Mouse (Mus musculus) kidney, adult 2 months (tissue): ENCODE results near the gene Kcnj6. TPM values are rescaled to one million over a fixed set of nuclear protein-coding genes. Genes with fewer than 3 reads are reported as not detected.

Experiments
- DNase-seq: peaks from one replicate; pipeline ENCODE4 v3.0.0; 2021
- H3K27ac ChIP-seq: fragments of 200-500 bp; 2 replicates; pipeline ENCODE4 v1.5.1; 2012; ENCODE audit warnings: low read depth, low read length, control low read depth, inconsistent platforms; ENCODE audit not compliant: insufficient read depth
- H3K27me3 ChIP-seq: fragments of 200-500 bp; replicated peaks from 2 replicates; pipeline ENCODE4 v1.6.1; 2012; ENCODE audit warnings: mild to moderate bottlenecking, moderate library complexity, low read length, inconsistent platforms; ENCODE audit not compliant: control insufficient read depth, insufficient read depth
- H3K36me3 ChIP-seq: fragments of 200-500 bp; 2 replicates; pipeline ENCODE4 v1.6.1; 2012; ENCODE audit warnings: mild to moderate bottlenecking, moderate library complexity, low read length, inconsistent platforms; ENCODE audit not compliant: control insufficient read depth, insufficient read depth
- H3K4me1 ChIP-seq: fragments of 200-500 bp; 2 replicates; pipeline ENCODE4 v1.6.1; 2011; ENCODE audit warnings: low read length; ENCODE audit not compliant: control insufficient read depth, insufficient read depth
- H3K4me3 ChIP-seq: fragments of 200-500 bp; 2 replicates; pipeline ENCODE4 v1.5.1; 2011; ENCODE audit warnings: mild to moderate bottlenecking, low read depth, low read length, control low read depth; ENCODE audit not compliant: insufficient read depth
- CTCF ChIP-seq: fragments of 200-500 bp; conservative IDR thresholded peaks from 2 replicates; pipeline ENCODE4 v1.5.1; 2011; ENCODE audit warnings: low read depth, mild to moderate bottlenecking, control low read depth, low read length, moderate library complexity, mixed read lengths; ENCODE audit not compliant: insufficient read depth, insufficient read length
- POLR2A ChIP-seq: fragments of 200-500 bp; IDR thresholded peaks from one replicate; pipeline ENCODE4 v1.6.1; 2011; ENCODE audit warnings: low read depth, low read length, control low read depth
- whole genome bisulfite sequencing: fragments of 180-500 bp; shearing (Covaris S2); methylation state at CpG from one replicate; pipeline ENCODE4 v1.1.7; 2018; 5-methylcytosine and 5-hydroxymethylcytosine counted together
- polyA plus RNA-seq: library from polyadenylated mRNA; depleted of rRNA; stranded (reverse); fragments of >200 nt; gene quantifications from 2 replicates; pipeline ENCODE4 v1.2.3, GENCODE M21; 2012; rRNA removed

The Kcnj6 gene
- polyA plus RNA-seq: not detected in 2 replicates

DNA sequence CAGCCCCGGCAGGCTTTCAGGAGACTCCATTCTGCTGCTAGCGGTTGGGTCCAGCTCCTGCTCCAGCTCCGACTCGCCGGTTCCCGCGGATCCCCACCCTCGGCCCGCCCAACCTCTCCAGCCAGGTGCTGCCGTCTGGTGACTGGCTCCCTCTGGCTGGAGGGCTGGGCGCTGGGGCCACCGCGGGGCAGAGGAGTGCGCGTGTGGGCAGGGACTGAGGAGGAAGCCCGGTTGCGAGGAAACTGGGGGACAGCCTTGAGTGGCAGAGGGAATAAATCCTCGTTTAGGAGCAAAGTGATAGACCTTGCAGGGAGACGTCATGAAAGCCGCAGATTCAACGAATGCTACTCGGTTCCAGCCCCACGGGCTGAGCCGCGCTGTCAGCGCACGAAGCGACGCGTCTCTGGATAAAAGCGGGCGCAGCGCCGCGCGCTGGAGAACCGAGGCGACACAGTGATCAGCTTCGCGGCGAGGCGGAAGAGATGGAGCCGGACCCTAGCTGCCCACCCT lies at the start of gene Kcnj6:
Kcnj6 (minus strand) TSS at position 362 of the 510 bp plus-strand sequence.
- no peaks in the 10 kb centered on the region for H3K36me3 ChIP-seq
- WGBS: 1% methylated on average over 43 of the region's 43 CpGs
- no peak within 1 kb of the TSS for H3K27ac ChIP-seq
- no peak within 1 kb of the TSS for H3K4me3 ChIP-seq
- H3K27me3 ChIP-seq: no peaks in the 10 kb centered on the region; the same call in 1 of the 2 replicates
- H3K4me1 ChIP-seq: no peaks in the 10 kb centered on the region
- TF ChIP-seq POLR2A: no peak
- no peak for TF ChIP-seq CTCF
- no peak for DNase-seq

DNA sequence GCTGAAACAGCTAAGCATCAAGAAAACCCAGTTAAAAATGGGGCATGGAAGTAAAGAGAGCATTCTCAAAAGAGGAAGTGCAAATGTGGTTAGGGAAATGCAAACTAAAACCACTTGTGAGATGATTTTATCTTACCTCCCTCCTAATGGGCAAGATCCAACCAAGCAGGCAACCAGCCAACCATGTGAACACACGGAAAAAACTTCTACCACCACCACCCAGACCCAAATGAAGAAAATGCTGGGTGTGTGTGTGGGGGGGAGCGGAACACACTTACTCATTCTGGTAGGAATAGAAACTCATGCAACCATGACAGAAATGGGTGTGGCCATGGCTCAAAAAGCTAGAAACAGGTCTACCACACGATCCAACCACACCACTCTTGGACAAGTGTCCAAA lies 12.4 kb upstream of the Kcnj6 start:
- no peak for DNase-seq
- TF ChIP-seq POLR2A: no peak
- TF ChIP-seq CTCF: no peak
- no peaks in the 10 kb centered on the region for H3K27me3 ChIP-seq
- no peak overlapping the region for H3K4me3 ChIP-seq
- 70% methylated on average over 3 of the region's 3 CpGs for WGBS
- no peak overlapping the region for H3K27ac ChIP-seq
- no peaks in the 10 kb centered on the region for H3K4me1 ChIP-seq
- no peaks in the 10 kb centered on the region for H3K36me3 ChIP-seq

DNA sequence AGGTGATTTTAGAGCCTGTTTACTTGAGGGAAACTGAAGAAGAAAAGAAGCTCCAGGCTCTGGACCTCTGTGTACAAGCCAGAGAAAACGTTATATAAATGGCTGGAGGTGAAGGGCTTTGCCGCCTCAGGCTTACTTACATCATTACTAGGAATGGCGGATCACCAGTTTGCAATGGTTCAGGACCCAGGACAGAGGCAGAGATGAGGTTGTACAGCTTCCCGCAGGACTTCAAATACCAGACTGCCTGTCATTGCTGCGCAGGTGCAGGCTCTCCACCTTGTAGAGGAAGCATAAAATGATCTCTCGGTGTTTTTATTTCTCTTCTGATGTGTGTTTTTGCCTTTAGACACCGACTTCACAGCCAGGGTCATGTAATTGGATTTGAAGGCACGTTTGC lies 7.1 kb upstream of the Kcnj6 start:
- Histone ChIP-seq H3K4me3 (no peak overlapping the region), H3K27ac (no peak overlapping the region), H3K27me3 (no peaks in the 10 kb centered on the region), H3K4me1 (no peaks in the 10 kb centered on the region), H3K36me3 (no peaks in the 10 kb centered on the region)
- no peak for TF ChIP-seq POLR2A
- TF ChIP-seq CTCF: no peak
- 24% methylated on average over 8 of the region's 8 CpGs for WGBS
- no peak for DNase-seq

DNA sequence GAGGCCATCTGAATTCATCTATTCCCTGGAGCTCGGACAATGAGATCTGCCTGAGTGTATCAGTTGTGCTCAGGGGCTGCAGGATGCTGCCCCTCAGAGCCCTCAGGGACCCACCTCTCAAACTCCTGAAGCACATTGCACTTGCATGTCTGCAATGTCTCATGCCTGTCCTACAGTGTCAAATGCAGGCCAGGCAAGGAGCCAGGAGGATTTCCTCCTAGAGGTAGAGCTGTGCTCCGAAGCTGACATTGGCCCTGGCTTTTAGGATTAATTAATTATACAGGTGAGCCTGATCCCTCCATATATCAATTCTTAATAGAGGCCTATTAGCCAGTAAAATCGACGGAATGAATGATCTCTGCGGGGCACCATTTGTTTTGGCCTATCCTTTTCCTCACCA lies 2.0 kb upstream of the Kcnj6 start:
- TF ChIP-seq POLR2A (no peak), CTCF (no peak)
- Histone ChIP-seq H3K4me1 (no peaks in the 10 kb centered on the region), H3K36me3 (no peaks in the 10 kb centered on the region), H3K27me3 (no peaks in the 10 kb centered on the region; the same call in 1 of the 2 replicates), H3K27ac (no peak overlapping the region), H3K4me3 (no peak overlapping the region)
- 47% methylated on average over 5 of the region's 5 CpGs for WGBS
- no peak for DNase-seq

DNA sequence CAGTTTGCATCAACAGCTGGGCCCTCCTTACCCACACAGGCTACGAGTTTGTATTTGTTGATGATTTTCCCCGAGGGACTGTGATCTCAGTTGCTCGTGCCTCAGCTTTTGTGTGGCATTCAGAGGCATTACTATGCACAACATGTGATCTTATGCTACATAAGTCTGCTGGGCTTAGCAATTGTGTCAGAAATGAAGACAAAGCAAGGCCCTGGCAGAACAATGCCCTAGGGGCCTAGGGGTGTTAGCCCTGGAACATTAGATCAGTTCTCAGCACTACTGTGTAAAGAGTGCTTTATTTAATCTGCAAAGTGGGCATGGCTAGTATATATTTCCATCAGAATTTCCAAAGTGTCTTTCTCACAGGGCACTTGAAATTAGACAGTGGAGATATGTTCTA lies 1.5 kb upstream of the Kcnj6 start:
- H3K36me3 ChIP-seq: no peaks in the 10 kb centered on the region
- no peaks in the 10 kb centered on the region for H3K4me1 ChIP-seq
- H3K27me3 ChIP-seq: no peaks in the 10 kb centered on the region; the same call in 1 of the 2 replicates
- no peak overlapping the region for H3K27ac ChIP-seq
- 74% methylated on average over 3 of the region's 3 CpGs for WGBS
- no peak overlapping the region for H3K4me3 ChIP-seq
- no peak for TF ChIP-seq POLR2A
- TF ChIP-seq CTCF: no peak
- no peak for DNase-seq

DNA sequence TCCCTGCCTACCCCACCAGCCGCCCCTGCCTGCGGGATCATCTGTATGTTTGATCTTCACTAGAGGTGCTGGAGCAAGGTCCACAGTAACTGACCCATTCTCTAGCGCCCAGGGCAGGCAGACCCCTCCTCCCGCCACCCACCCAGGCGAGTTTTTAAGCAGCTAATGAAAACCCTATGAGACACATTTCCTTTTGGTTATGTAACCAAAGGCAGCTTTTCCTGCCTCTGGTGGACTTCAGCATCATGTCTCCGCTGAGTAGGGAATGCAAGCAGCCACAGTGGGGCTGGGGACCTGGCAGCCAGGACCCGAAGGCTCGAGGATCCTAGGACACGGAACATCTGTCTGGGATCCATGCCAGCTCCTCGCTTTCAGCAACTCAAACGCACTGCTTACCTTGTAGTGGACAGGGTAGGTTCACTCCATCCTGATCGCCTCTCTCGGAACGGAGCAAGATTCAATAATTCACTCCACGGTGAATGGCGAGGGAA lies 665 bp downstream of the Kcnj6 start:
- 11% methylated on average over 16 of the region's 16 CpGs for WGBS

DNA sequence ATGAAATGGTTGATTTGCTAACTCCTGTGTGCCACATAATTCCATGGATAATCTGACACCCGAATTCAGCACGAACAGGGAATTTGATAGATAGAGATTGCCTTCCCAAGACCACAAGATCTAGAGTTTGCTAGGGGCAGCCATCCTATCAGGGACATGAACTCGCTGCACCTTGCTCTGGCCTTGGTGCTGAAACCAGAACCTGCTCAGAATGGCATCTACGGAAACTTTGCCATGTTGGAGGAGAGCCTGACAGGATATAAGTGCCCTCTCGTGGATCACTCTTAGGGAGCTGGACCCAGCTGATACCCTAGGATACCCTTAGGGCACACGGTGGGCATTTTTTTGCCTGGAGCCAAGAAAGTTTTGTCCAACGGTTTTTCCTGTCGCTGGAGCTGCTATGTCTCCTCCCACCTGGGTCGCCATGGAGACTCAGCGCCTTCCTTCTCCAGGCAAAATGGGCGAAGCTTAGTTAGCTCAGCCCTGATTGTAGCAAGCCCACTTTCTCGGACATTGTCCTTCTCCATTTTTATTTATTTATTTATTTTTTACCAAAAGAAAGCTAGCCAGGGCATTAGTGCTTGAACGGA lies 1.9 kb downstream of the Kcnj6 start:
- Histone ChIP-seq H3K27ac (no peak overlapping the region), H3K4me3 (no peak overlapping the region), H3K36me3 (no peaks in the 10 kb centered on the region), H3K4me1 (no peaks in the 10 kb centered on the region), H3K27me3 (no peaks in the 10 kb centered on the region; the same call in 1 of the 2 replicates)
- TF ChIP-seq POLR2A (no peak), CTCF (no peak)
- DNase-seq: peak; percentile 17
- WGBS: 10% methylated on average over 13 of the region's 13 CpGs

More for the DNA sequence above, 665 bp downstream of the Kcnj6 start:
- Histone ChIP-seq H3K4me3 (no peak overlapping the region), H3K27me3 (no peaks in the 10 kb centered on the region; the same call in 1 of the 2 replicates), H3K4me1 (no peaks in the 10 kb centered on the region), H3K36me3 (no peaks in the 10 kb centered on the region), H3K27ac (no peak overlapping the region)
- TF ChIP-seq CTCF: no peak
- TF ChIP-seq POLR2A: no peak
- DNase-seq: no peak
